In genomic region chr13:45868886-45869285, GRCm38 (mm10) we compare ENCODE assay signal across 15 mouse cellular contexts.
"Had no signal": no experiment of that assay in that cellular context is flagged by ENCODE, and none has a peak within 500 bp of the region (broad histone marks: within the 10 kb centered on the region; RNA-seq: fewer than 3 reads in every experiment).

No protein-coding gene starts in this region.

- ATAC-seq: intestine, postnatal 0 days; liver, postnatal 0 days; lung, postnatal 0 days had no signal

- DNase-seq: kidney, adult 8-10 months; kidney, postnatal 36 days; liver; liver, postnatal 0 days; lung, embryonic 14.5 days; lung, postnatal 4 days; midbrain, embryonic 14.5 days; thymus, postnatal 25 days had no signal

- H3K36me3 ChIP-seq: limb, embryonic 10.5 days; limb, embryonic 13.5 days had no signal

- H3K27ac ChIP-seq: kidney, postnatal 0 days; limb, embryonic 10.5 days; limb, embryonic 13.5 days; liver, embryonic 14.5 days had no signal

- H3K9ac ChIP-seq: limb, embryonic 13.5 days; liver, embryonic 14.5 days; liver, postnatal 0 days; lung, embryonic 14.5 days had no signal

- H3K4me2 ChIP-seq: limb, embryonic 13.5 days; lung, embryonic 14.5 days; midbrain, embryonic 11.5 days had no signal

- H3K4me3 ChIP-seq: limb, embryonic 10.5 days; limb, embryonic 13.5 days had no signal

- H3K27me3 ChIP-seq: limb, embryonic 13.5 days had no signal

- H3K9me3 ChIP-seq: limb, embryonic 10.5 days; limb, embryonic 13.5 days had no signal
